Mouse (Mus musculus) liver, postnatal 0 days (tissue): ENCODE data around the gene 1300017J02Rik. TPM values are rescaled to one million over a fixed set of nuclear protein-coding genes. Genes with fewer than 3 reads are reported as not detected.
A peak's percentile ranks its signal among the peaks of the same experiment; 100 is the strongest.

Experiments
- ATAC-seq: fragments of 200-750 bp; cut with Nextera tagmentation; 2 replicates; pipeline ENCODE4 v1.8.0; 2017; ENCODE audit warnings: mild to moderate bottlenecking, moderate library complexity
- DNase-seq: peaks from one replicate; pipeline ENCODE4 v3.0.0-alpha.2; 2016
- H3K27ac ChIP-seq: fragments of 300-500 bp; sonication (generic); 2 replicates; pipeline ENCODE4 v1.5.1; 2014; ENCODE audit warnings: antibody characterized with exemption, moderate library complexity, mild to moderate bottlenecking, low read depth
- H3K27me3 ChIP-seq: fragments of 300-500 bp; sonication (generic); 2 replicates; pipeline ENCODE4 v1.6.1; 2014; ENCODE audit warnings: low read length, control low read depth, mixed read lengths; ENCODE audit not compliant: insufficient read depth
- H3K36me3 ChIP-seq: fragments of 300-500 bp; sonication (generic); replicated peaks from 2 replicates; pipeline ENCODE4 v1.6.1; 2014; ENCODE audit warnings: mild to moderate bottlenecking, control low read depth, low read length, moderate library complexity, mixed read lengths; ENCODE audit not compliant: insufficient read depth
- H3K4me1 ChIP-seq: fragments of 300-500 bp; sonication (generic); 2 replicates; pipeline ENCODE4 v1.6.1; 2014; ENCODE audit warnings: antibody characterized with exemption, mild to moderate bottlenecking, control low read depth; ENCODE audit not compliant: insufficient read depth
- H3K4me2 ChIP-seq: fragments of 300-500 bp; sonication (generic); 2 replicates; pipeline ENCODE4 v1.6.1; 2014; ENCODE audit warnings: low read depth, mild to moderate bottlenecking, low read length, moderate library complexity, mixed read lengths
- H3K4me3 ChIP-seq: fragments of 300-500 bp; sonication (generic); 2 replicates; pipeline ENCODE4 v1.5.1; 2014; ENCODE audit warnings: low read depth, low read length
- H3K9ac ChIP-seq: fragments of 300-500 bp; sonication (generic); replicated peaks from 2 replicates; pipeline ENCODE4 v1.6.1; 2014; ENCODE audit warnings: mild to moderate bottlenecking, moderate library complexity
- H3K9me3 ChIP-seq: fragments of 300-500 bp; sonication (generic); 2 replicates; pipeline ENCODE4 v1.6.1; 2016; ENCODE audit warnings: mild to moderate bottlenecking, control low read depth, low read length, mixed read lengths
- CTCF ChIP-seq: sonication (generic); IDR thresholded peaks from 2 replicates; pipeline ENCODE4 v1.5.1; 2016; ENCODE audit warnings: antibody characterized with exemption, low read depth
- EP300 ChIP-seq: IDR thresholded peaks from 2 replicates; pipeline ENCODE4 v1.6.1; 2016; ENCODE audit warnings: antibody characterized with exemption, low read depth, mild to moderate bottlenecking
- WGBS: fragments of 180-500 bp; shearing (Covaris S2); extraction: QIAGEN DNeasy Blood & Tissue Kit; methylation state at CpG from one replicate; pipeline ENCODE4 v1.1.7; 2014; ENCODE audit not compliant: insufficient replicate concordance; 5-methylcytosine and 5-hydroxymethylcytosine counted together
- polyA plus RNA-seq: library from polyadenylated mRNA; unstranded; fragments of >200 nt; fragmentation: Nextera tagmentation; extraction: Ambion mirVana; gene quantifications from 2 replicates; pipeline ENCODE4 v1.2.1, GENCODE M21; 2015

The 1300017J02Rik gene
- polyA plus RNA-seq, 1 experiment from 2014 or later, result 175 TPM

GRCm38 (mm10) chr9:103234565-103235165 is 70.2 kb downstream of the 1300017J02Rik start:
- H3K4me2 ChIP-seq, result no peak overlapping the region; the same call in 1 of the 2 replicates
- DNase-seq (peak; percentile 45), ATAC-seq (peak; percentile 64)
- H3K36me3 ChIP-seq, result no peaks in the 10 kb centered on the region
- no peak overlapping the region for H3K4me3 ChIP-seq
- peak overlapping the region; percentile 41; the same call in 1 of the 2 replicates for H3K9ac ChIP-seq
- peak overlapping the region; percentile 96 for H3K27ac ChIP-seq
- TF ChIP-seq EP300 (0 out of 2 replicates have a peak, but pooled peaks have one; percentile 40), CTCF (no peak)
- no peaks in the 10 kb centered on the region for H3K9me3 ChIP-seq
- WGBS, result 41% methylated on average over 7 of the region's 7 CpGs
- no peaks in the 10 kb centered on the region for H3K27me3 ChIP-seq
- peaks cover 33% of the 10 kb centered on the region for H3K4me1 ChIP-seq

DNA sequence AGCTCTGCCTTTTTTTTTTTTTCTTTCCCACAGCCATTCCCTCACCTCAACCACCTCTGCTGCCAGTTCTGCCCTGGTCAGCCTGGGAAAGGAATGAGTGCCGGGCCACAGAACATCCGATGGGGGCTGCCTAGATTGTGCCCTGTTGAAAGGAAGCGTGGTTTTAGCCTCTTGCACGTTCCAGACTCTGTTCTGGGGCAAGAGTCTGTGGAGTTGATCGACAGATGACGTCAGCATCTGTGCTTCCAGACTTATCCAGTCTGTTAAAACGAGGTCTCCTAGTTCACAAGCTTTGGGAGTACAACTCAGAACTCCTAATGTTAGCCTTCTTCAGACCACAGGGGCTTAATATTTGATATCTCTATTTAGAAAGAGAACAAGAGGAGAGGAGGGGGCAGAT is 70.8 kb downstream of the 1300017J02Rik start:
- H3K27me3 ChIP-seq, result no peaks in the 10 kb centered on the region
- H3K9me3 ChIP-seq, result no peaks in the 10 kb centered on the region
- DNase-seq (peak; percentile 51), ATAC-seq (peak; percentile 48)
- WGBS, result 32% methylated on average over 7 of the region's 7 CpGs
- TF ChIP-seq EP300 (no peak), CTCF (no peak)
- no peak overlapping the region; the same call in 1 of the 2 replicates for H3K9ac ChIP-seq
- H3K4me1 ChIP-seq, result peaks cover 33% of the 10 kb centered on the region
- H3K4me3 ChIP-seq, result no peak overlapping the region
- no peaks in the 10 kb centered on the region for H3K36me3 ChIP-seq
- peak overlapping the region; percentile 96 for H3K27ac ChIP-seq
- no peak overlapping the region; the same call in 1 of the 2 replicates for H3K4me2 ChIP-seq

GRCm38 (mm10) chr9:103233006-103233395 is 71.9 kb downstream of the 1300017J02Rik start:
- H3K27ac ChIP-seq, result peak overlapping the region; percentile 96
- DNase-seq, result no peak
- H3K9ac ChIP-seq, result no peak overlapping the region

DNA sequence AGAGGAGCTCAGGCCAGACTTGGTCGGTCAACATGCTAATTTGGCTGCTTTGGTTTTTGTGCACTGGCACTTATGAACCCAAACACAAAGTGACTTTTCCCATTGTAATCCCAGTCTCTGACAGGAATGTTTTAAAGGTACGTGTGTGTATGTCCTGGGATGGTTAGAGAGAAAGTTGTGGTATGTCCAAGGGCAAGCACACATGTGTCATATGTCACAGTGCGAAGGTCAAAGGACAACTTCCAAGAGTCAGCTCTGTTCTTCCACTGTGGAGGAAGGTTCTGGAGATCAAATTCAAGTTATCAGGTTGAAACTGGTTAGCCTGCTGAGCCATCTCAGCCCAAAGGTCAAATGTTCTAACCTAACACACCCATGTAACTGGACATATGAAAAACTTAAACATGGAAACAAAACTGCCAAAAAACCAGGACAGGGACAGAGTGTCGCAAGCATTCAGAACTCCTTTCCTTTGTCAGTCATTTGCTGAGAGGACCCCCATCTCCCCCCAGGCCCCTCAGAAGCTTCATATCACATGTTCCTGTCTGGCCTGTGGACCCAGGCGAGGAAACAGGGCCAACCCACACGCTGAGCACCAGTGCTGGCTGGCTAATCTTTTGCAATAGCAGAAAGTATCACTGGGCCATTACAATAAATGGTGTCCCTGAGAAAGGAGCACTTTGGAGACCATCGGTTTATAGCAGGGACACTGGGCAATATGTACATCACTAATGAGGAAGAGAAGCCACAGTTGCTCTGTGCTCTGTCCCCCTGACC is 72.5 kb downstream of the 1300017J02Rik start:
- H3K27me3 ChIP-seq, result no peaks in the 10 kb centered on the region
- no peak overlapping the region for H3K4me2 ChIP-seq
- H3K9me3 ChIP-seq, result no peaks in the 10 kb centered on the region
- peak overlapping the region; percentile 96 for H3K27ac ChIP-seq
- peaks cover 33% of the 10 kb centered on the region for H3K4me1 ChIP-seq
- H3K4me3 ChIP-seq, result no peak overlapping the region
- no peak for ATAC-seq
- no peak for DNase-seq
- peaks cover 3% of the 10 kb centered on the region; the same call in 1 of the 2 replicates for H3K36me3 ChIP-seq
- H3K9ac ChIP-seq, result no peak overlapping the region
- TF ChIP-seq EP300 (no peak), CTCF (no peak)
- 65% methylated on average over 7 of the region's 7 CpGs for WGBS

More at GRCm38 (mm10) chr9:103233006-103233395, 71.9 kb downstream of the 1300017J02Rik start:
- Histone ChIP-seq H3K9me3 (no peaks in the 10 kb centered on the region), H3K4me2 (no peak overlapping the region), H3K36me3 (no peaks in the 10 kb centered on the region), H3K4me3 (no peak overlapping the region), H3K27me3 (no peaks in the 10 kb centered on the region), H3K4me1 (peaks cover 33% of the 10 kb centered on the region)
- no peak for ATAC-seq
- no peak for TF ChIP-seq EP300
- no peak for TF ChIP-seq CTCF
- WGBS, result 40% methylated on average over 7 of the region's 7 CpGs

- Histone ChIP-seq H3K9me3 (no peaks in the 10 kb centered on the region), H3K36me3 (peaks cover 16% of the 10 kb centered on the region), H3K4me3 (peak within 1 kb of the TSS; percentile 56), H3K27ac (peak within 1 kb of the TSS; percentile 91), H3K4me2 (peak within 1 kb of the TSS; percentile 63), H3K9ac (peak within 1 kb of the TSS; percentile 66), H3K4me1 (peaks cover 33% of the 10 kb centered on the region), H3K27me3 (no peaks in the 10 kb centered on the region)
- DNase-seq (peak; percentile 86), ATAC-seq (peak; percentile 74)
- no peak for TF ChIP-seq CTCF
- peak; percentile 78; the same call in 1 of the 2 replicates for TF ChIP-seq EP300
- 3% methylated on average over 29 of the region's 29 CpGs for WGBS
Measured at GRCm38 (mm10) chr9:103230151-103230951, 74.5 kb downstream of the 1300017J02Rik start, which contains the start of the genes Gm20425 and Trf. Gene Gm20425, minus strand, starts transcription at chr9:103230307. Gene Trf, minus strand, starts transcription at chr9:103230444.
